Mouse (Mus musculus) bone marrow macrophage, adult 2 months (primary cell): ENCODE measurements at regions not wholly inside any gene's neighbourhood (a gene's known extent, or its start where the extent isn't known, plus 50 kb on each side); places are given as distances from the start of the nearest gene placed in this dataset.

Experiments used
- H3K27ac ChIP-seq: 2 replicates; pipeline ENCODE4 v1.5.1; 2012; ENCODE audit warnings: low read depth, low read length; ENCODE audit not compliant: insufficient read depth
- H3K4me1 ChIP-seq: 2 replicates; pipeline ENCODE4 v1.6.1; 2012; ENCODE audit warnings: low read length; ENCODE audit not compliant: control insufficient read depth, insufficient read depth
- H3K4me3 ChIP-seq: 2 replicates; pipeline ENCODE4 v1.5.1; 2012; ENCODE audit warnings: mild to moderate bottlenecking, low read length, moderate library complexity; ENCODE audit not compliant: insufficient read depth
- CTCF ChIP-seq: IDR thresholded peaks from 2 replicates; pipeline ENCODE4 v1.5.1; 2012; ENCODE audit warnings: low read depth, mild to moderate bottlenecking, low read length, moderate library complexity
- POLR2A ChIP-seq: IDR thresholded peaks from 2 replicates; pipeline ENCODE4 v1.6.1; 2012; ENCODE audit warnings: mild to moderate bottlenecking, low read depth, low read length, borderline replicate concordance

GRCm38 (mm10) chr11:48351349-48352023 is 362.7 kb upstream of the Sgcd start:
- TF ChIP-seq POLR2A: no peak
- TF ChIP-seq CTCF: no peak
- no peak overlapping the region for H3K4me3 ChIP-seq
- H3K27ac ChIP-seq: no peak overlapping the region
- H3K4me1 ChIP-seq: no peaks in the 10 kb centered on the region

GRCm38 (mm10) chr11:48314500-48314899 is 325.7 kb upstream of the Sgcd start:
- Histone ChIP-seq H3K4me1 (no peaks in the 10 kb centered on the region), H3K27ac (no peak overlapping the region), H3K4me3 (no peak overlapping the region)
- TF ChIP-seq POLR2A (no peak), CTCF (no peak)

- Histone ChIP-seq H3K27ac (no peak overlapping the region), H3K4me3 (no peak overlapping the region), H3K4me1 (no peaks in the 10 kb centered on the region)
- TF ChIP-seq POLR2A: no peak
- TF ChIP-seq CTCF: no peak
Observed at GRCm38 (mm10) chr11:48295370-48295769, 306.6 kb upstream of the Sgcd start.

GRCm38 (mm10) chr11:48262492-48262891 is 273.7 kb upstream of the Sgcd start:
- no peak overlapping the region for H3K27ac ChIP-seq
- TF ChIP-seq CTCF (no peak), POLR2A (no peak)
- H3K4me3 ChIP-seq: no peak overlapping the region

GRCm38 (mm10) chr11:48261089-48261488 is 272.3 kb upstream of the Sgcd start:
- H3K4me1 ChIP-seq: no peaks in the 10 kb centered on the region
- no peak overlapping the region for H3K27ac ChIP-seq
- TF ChIP-seq POLR2A: no peak
- no peak overlapping the region for H3K4me3 ChIP-seq

More at GRCm38 (mm10) chr11:48262492-48262891, 273.7 kb upstream of the Sgcd start:
- H3K4me1 ChIP-seq: no peaks in the 10 kb centered on the region

- Histone ChIP-seq H3K4me3 (no peak overlapping the region), H3K4me1 (no peaks in the 10 kb centered on the region), H3K27ac (no peak overlapping the region)
- no peak for TF ChIP-seq POLR2A
- TF ChIP-seq CTCF: no peak
Observed at GRCm38 (mm10) chr11:48250678-48251317, 262.0 kb upstream of the Sgcd start.

GRCm38 (mm10) chr11:48249315-48249714 is 260.5 kb upstream of the Sgcd start:
- no peak overlapping the region for H3K27ac ChIP-seq
- H3K4me1 ChIP-seq: no peaks in the 10 kb centered on the region
- TF ChIP-seq POLR2A: no peak
- TF ChIP-seq CTCF: no peak
- no peak overlapping the region for H3K4me3 ChIP-seq

GRCm38 (mm10) chr11:48221156-48221555 is 232.4 kb upstream of the Sgcd start:
- Histone ChIP-seq H3K4me1 (no peaks in the 10 kb centered on the region), H3K4me3 (no peak overlapping the region), H3K27ac (no peak overlapping the region)
- TF ChIP-seq POLR2A (no peak), CTCF (no peak)

GRCm38 (mm10) chr11:48219157-48219556 is 230.4 kb upstream of the Sgcd start:
- H3K4me3 ChIP-seq: no peak overlapping the region
- TF ChIP-seq CTCF: no peak
- TF ChIP-seq POLR2A: no peak
- no peaks in the 10 kb centered on the region for H3K4me1 ChIP-seq
- H3K27ac ChIP-seq: no peak overlapping the region

GRCm38 (mm10) chr11:48216762-48217161 is 228.0 kb upstream of the Sgcd start:
- Histone ChIP-seq H3K4me3 (no peak overlapping the region), H3K4me1 (no peaks in the 10 kb centered on the region), H3K27ac (no peak overlapping the region)
- TF ChIP-seq POLR2A: no peak
- TF ChIP-seq CTCF: no peak
